ENCODE assay signal across 22 mouse cellular contexts in the genomic region with DNA sequence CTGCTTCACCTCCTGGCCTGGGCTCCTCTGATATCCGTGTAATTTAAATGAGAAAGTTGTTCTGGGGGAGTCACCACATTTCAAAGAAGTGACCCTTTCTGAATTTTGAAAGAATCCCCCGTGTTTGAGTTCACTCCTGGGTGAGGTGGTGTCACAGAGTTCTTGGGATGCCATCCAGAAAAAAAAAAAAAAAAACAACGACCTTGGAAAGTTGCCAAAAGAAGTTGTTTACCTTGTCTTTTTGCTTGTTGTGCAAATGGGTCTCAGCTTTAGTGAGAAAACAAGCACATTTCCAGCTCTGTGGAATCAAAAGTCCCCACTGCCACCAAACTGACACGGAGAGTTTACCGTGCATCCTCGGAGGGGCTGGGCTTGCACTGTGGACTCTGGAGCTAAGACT.
DNase-seq lines count a peak whose midpoint lies in the region; ATAC-seq and TF ChIP-seq lines count a peak whose summit lies in the region.
"Had no signal": no experiment of that assay in that cellular context is flagged by ENCODE, and none has a peak within 500 bp of the region (broad histone marks: within the 10 kb centered on the region; RNA-seq: fewer than 3 reads in every experiment).

No protein-coding gene starts in this region.

- no peak for TF ChIP-seq CTCF in liver, adult 2 months (IDR thresholded peaks at IDR 0.05; ENCODE audit: low read depth, low read length)

- H3K4me1 ChIP-seq in liver, adult 2 months (ENCODE audit: control insufficient read depth, insufficient read depth, low read length) = no peaks in the 10 kb centered on the region; the same call in 1 of the 2 replicates
- no peaks in the 10 kb centered on the region for H3K4me1 ChIP-seq in liver, embryonic 11.5 days (replicated peaks; ENCODE audit: control insufficient read depth, insufficient read depth, low read length)

- intact Hi-C loops in heart, postnatal 36 days (cut with DNase I) = no loop called here

- no peaks in the 10 kb centered on the region for H3K27me3 ChIP-seq in liver, adult 2 months (ENCODE audit: control insufficient read depth, insufficient read depth, low read length)
- H3K27me3 ChIP-seq in liver, embryonic 11.5 days (replicated peaks; ENCODE audit: control insufficient read depth, insufficient read depth, low read length) = no peaks in the 10 kb centered on the region

- peak; percentile 46 for DNase-seq in heart, adult 11 months
- DNase-seq in heart, postnatal 36 days = no peak
- peak; percentile 38 for DNase-seq in liver, adult 2 months (ENCODE audit: extremely low read depth, low read depth, low spot score)
- no peak for DNase-seq in liver, embryonic 11.5 days (ENCODE audit: low spot score)
- DNase-seq in ES-CJ7 (ENCODE audit: low read depth, low spot score) (peak; percentile 20), ZHBTc4 (ENCODE audit: low read depth, low spot score) (peak; percentile 44)
- no peak for DNase-seq in cerebellum, postnatal 14 days
- DNase-seq in urinary bladder, postnatal 10 days (ENCODE audit: low spot score) = no peak
- DNase-seq: adrenal gland, adult 2 months; adrenal gland, postnatal 14 days; cerebellum, adult 11 months; cerebellum, adult 2 months; cerebellum, postnatal 10 days; gastrocnemius, postnatal 10 days; gastrocnemius, postnatal 36 days had no signal

- ATAC-seq in liver, embryonic 11.5 days (replicated peaks; ENCODE audit: low FRiP score) = no peak
- ATAC-seq: forebrain, embryonic 13.5 days; forebrain, embryonic 16.5 days; hindbrain, embryonic 16.5 days had no signal

- no peak overlapping the region for H3K27ac ChIP-seq in liver, adult 2 months (replicated peaks; ENCODE audit: insufficient read depth, low read depth, low read length)
- no peak overlapping the region for H3K27ac ChIP-seq in liver, embryonic 11.5 days (ENCODE audit: low read depth, low read length)
- H3K27ac ChIP-seq: forebrain, embryonic 10.5 days; forebrain, embryonic 13.5 days; hindbrain, embryonic 10.5 days; hindbrain, embryonic 13.5 days had no signal

- H3K36me3 ChIP-seq in liver, adult 2 months (ENCODE audit: control insufficient read depth, insufficient read depth, low read length) = no peaks in the 10 kb centered on the region
- no peaks in the 10 kb centered on the region for H3K36me3 ChIP-seq in liver, embryonic 11.5 days (ENCODE audit: control insufficient read depth, insufficient read depth, low read length)
- H3K36me3 ChIP-seq: forebrain, embryonic 10.5 days; hindbrain, embryonic 10.5 days; hindbrain, embryonic 13.5 days had no signal

- no peaks in the 10 kb centered on the region for H3K9me3 ChIP-seq in liver, embryonic 11.5 days (ENCODE audit: control insufficient read depth, low read length)
- H3K9me3 ChIP-seq: forebrain, embryonic 10.5 days; forebrain, embryonic 13.5 days; hindbrain, embryonic 10.5 days; hindbrain, embryonic 13.5 days had no signal

- no peak for TF ChIP-seq POLR2A in liver, adult 2 months (IDR thresholded peaks at IDR 0.05; ENCODE audit: extremely low read depth, insufficient read depth, low read length)

- H3K79me2 ChIP-seq in liver, adult 2 months (ENCODE audit: control insufficient read depth, insufficient read depth, low read length) = no peaks in the 10 kb centered on the region

- no peak overlapping the region for H3K9ac ChIP-seq in liver, adult 2 months (ENCODE audit: low read depth, low read length)
- H3K9ac ChIP-seq in liver, embryonic 11.5 days (ENCODE audit: low read depth, low read length) = no peak overlapping the region
- H3K9ac ChIP-seq: forebrain, embryonic 13.5 days; hindbrain, embryonic 13.5 days had no signal

- H3K4me3 ChIP-seq in liver, adult 2 months (ENCODE audit: insufficient read depth, low read depth, low read length) = no peak overlapping the region
- H3K4me3 ChIP-seq in liver, embryonic 11.5 days (ENCODE audit: low read depth, low read length) = no peak overlapping the region
- H3K4me3 ChIP-seq: forebrain, embryonic 10.5 days; forebrain, embryonic 13.5 days; hindbrain, embryonic 10.5 days; hindbrain, embryonic 13.5 days had no signal

- H3K4me2 ChIP-seq in liver, embryonic 11.5 days = no peak overlapping the region
- H3K4me2 ChIP-seq: forebrain, embryonic 13.5 days; heart, embryonic 11.5 days; hindbrain, embryonic 13.5 days had no signal

- WGBS in liver, adult 2 months = 7% methylated on average over 6 of the region's 6 CpGs
- WGBS in liver, embryonic 11.5 days = 38% methylated on average over 6 of the region's 6 CpGs

Comparison
In these comparisons a context has a peak if more than half of its experiments do, and no peak if none do; other contexts are left out.
1. DNase-seq: peak in heart, adult 11 months (single experiment), liver, adult 2 months (single experiment), ES-CJ7 (single experiment) and ZHBTc4 (single experiment); none in heart, postnatal 36 days (0 of 2), liver, embryonic 11.5 days (single experiment), cerebellum, postnatal 14 days (0 of 2) and urinary bladder, postnatal 10 days (single experiment).